Mouse (Mus musculus) right cerebral cortex, postnatal 25 days (tissue): Measurements from ENCODE around the gene Ogfr.

Experiments
- DNase-seq: peaks from one replicate; pipeline ENCODE4 v3.0.0; 2022

The Ogfr gene

GRCm38 (mm10) chr2:180589123-180589831, at the start of gene Ogfr:
Gene Ogfr, plus strand, starts transcription at chr2:180589245.
- DNase-seq: peak; percentile 84

GRCm38 (mm10) chr2:180543675-180544074, 45.4 kb upstream of the Ogfr start:
- no peak for DNase-seq

GRCm38 (mm10) chr2:180545046-180545445, 44.0 kb upstream of the Ogfr start:
- no peak for DNase-seq

GRCm38 (mm10) chr2:180547384-180548106, 41.5 kb upstream of the Ogfr start:
- no peak for DNase-seq

GRCm38 (mm10) chr2:180552340-180552739, 36.7 kb upstream of the Ogfr start:
- no peak for DNase-seq

GRCm38 (mm10) chr2:180555219-180555618, 33.8 kb upstream of the Ogfr start:
- no peak for DNase-seq

- no peak for DNase-seq
Measured at GRCm38 (mm10) chr2:180556470-180556869, 32.6 kb upstream of the Ogfr start.

GRCm38 (mm10) chr2:180560245-180560644, 28.8 kb upstream of the Ogfr start:
- DNase-seq: no peak

- no peak for DNase-seq
Measured at GRCm38 (mm10) chr2:180562146-180562545, 26.9 kb upstream of the Ogfr start.

- DNase-seq: no peak
Measured at GRCm38 (mm10) chr2:180563296-180563695, 25.7 kb upstream of the Ogfr start.

- DNase-seq: no peak
Measured at GRCm38 (mm10) chr2:180563841-180564240, 25.2 kb upstream of the Ogfr start.

- no peak for DNase-seq
Measured at GRCm38 (mm10) chr2:180566240-180566913, 22.7 kb upstream of the Ogfr start.

- DNase-seq: no peak
Measured at GRCm38 (mm10) chr2:180569028-180569643, 19.9 kb upstream of the Ogfr start.

GRCm38 (mm10) chr2:180576482-180576881, 12.6 kb upstream of the Ogfr start:
- DNase-seq: no peak

GRCm38 (mm10) chr2:180578686-180579085, 10.4 kb upstream of the Ogfr start:
- peak; percentile 62 for DNase-seq

GRCm38 (mm10) chr2:180581002-180581401, 8.0 kb upstream of the Ogfr start, which contains the start of gene Mrgbp:
Gene Mrgbp, plus strand, starts transcription at chr2:180581304.
- no peak for DNase-seq

- peak; percentile 97 for DNase-seq
Measured at GRCm38 (mm10) chr2:180582481-180583153, 6.4 kb upstream of the Ogfr start.

- DNase-seq: no peak
Measured at GRCm38 (mm10) chr2:180583154-180583507, 5.9 kb upstream of the Ogfr start.

- DNase-seq: no peak
Measured at GRCm38 (mm10) chr2:180588736-180589122, 316 bp upstream of the Ogfr start.

GRCm38 (mm10) chr2:180597490-180597889, 8.4 kb downstream of the Ogfr start, which contains the start of gene Col9a3:
Gene Col9a3, plus strand, starts transcription at chr2:180597790.
- DNase-seq: no peak

GRCm38 (mm10) chr2:180598157-180598705, 9.2 kb downstream of the Ogfr start:
- DNase-seq: peak; percentile 12

- no peak for DNase-seq
Measured at GRCm38 (mm10) chr2:180600569-180601021, 11.6 kb downstream of the Ogfr start.
